Mouse (Mus musculus) ES-Bruce4 (cell line): ENCODE measurements around the gene Siah3.

Source experiments
- CTCF ChIP-seq: IDR thresholded peaks from one replicate; pipeline ENCODE4 v1.8.1; 2011; ENCODE audit warnings: low read depth, low read length
- POLR2A ChIP-seq: IDR thresholded peaks from one replicate; pipeline ENCODE4 v1.8.1; 2011; ENCODE audit warnings: low read length; ENCODE audit not compliant: insufficient read depth

- TF ChIP-seq CTCF (no peak), POLR2A (no peak)
These were observed 46.7 kb downstream of the Siah3 start for GRCm38 (mm10) chr14:75502446-75502845.
